9 mouse cellular contexts compared by ENCODE assay signal in genomic region chr11:113784656-113785396, GRCm38 (mm10). TPM values are rescaled to one million over a fixed set of nuclear protein-coding genes. Genes with fewer than 3 reads are reported as not detected.
DNase-seq lines count a peak whose midpoint lies in the region; ATAC-seq and TF ChIP-seq lines count a peak whose summit lies in the region.
"Had no signal": no experiment of that assay in that cellular context is flagged by ENCODE, and none has a peak within 500 bp of the region (broad histone marks: within the 10 kb centered on the region; RNA-seq: fewer than 3 reads in every experiment).

No protein-coding gene starts in this region.

- H3K9ac ChIP-seq in kidney, postnatal 0 days (ENCODE audit: low read depth, low read length) = no peak overlapping the region
- no peak overlapping the region for H3K9ac ChIP-seq in embryonic facial prominence, embryonic 14.5 days (ENCODE audit: low read depth, low read length)
- H3K9ac ChIP-seq in hindbrain, postnatal 0 days (replicated peaks; ENCODE audit: low read length) = no peak overlapping the region
- no peak overlapping the region; the same call in 1 of the 2 replicates for H3K9ac ChIP-seq in neural tube, embryonic 11.5 days (ENCODE audit: low read length)

- no peak overlapping the region for H3K4me3 ChIP-seq in kidney, postnatal 0 days (replicated peaks; ENCODE audit: low read depth, low read length)
- H3K4me3 ChIP-seq in embryonic facial prominence, embryonic 14.5 days (ENCODE audit: low read depth, low read length) = no peak overlapping the region
- no peak overlapping the region for H3K4me3 ChIP-seq in hindbrain, postnatal 0 days (ENCODE audit: low read length)
- H3K4me3 ChIP-seq in neural tube, embryonic 11.5 days (ENCODE audit: low read depth, low read length) = no peak overlapping the region

- no peak overlapping the region; the same call in 1 of the 2 replicates for H3K4me2 ChIP-seq in kidney, postnatal 0 days (ENCODE audit: low read length)
- peak overlapping the region; percentile 64; the same call in 1 of the 2 replicates for H3K4me2 ChIP-seq in embryonic facial prominence, embryonic 14.5 days (ENCODE audit: low read depth, low read length)
- H3K4me2 ChIP-seq in hindbrain, postnatal 0 days (ENCODE audit: low read depth, low read length) = peak overlapping the region; percentile 51
- peak overlapping the region; percentile 1; the same call in 1 of the 2 replicates for H3K4me2 ChIP-seq in neural tube, embryonic 11.5 days (ENCODE audit: low read depth)

- 48% methylated on average over 2 of the region's 2 CpGs for WGBS in kidney, postnatal 0 days
- 40% methylated on average over 2 of the region's 2 CpGs for WGBS in embryonic facial prominence, embryonic 14.5 days
- 26% methylated on average over 2 of the region's 2 CpGs for WGBS in hindbrain, postnatal 0 days
- WGBS in neural tube, embryonic 11.5 days = 22% methylated on average over 2 of the region's 2 CpGs

- no peak for TF ChIP-seq CTCF in kidney, postnatal 0 days (IDR thresholded peaks at IDR 0.05; ENCODE audit: low read depth)
- no peak for TF ChIP-seq CTCF in hindbrain, postnatal 0 days (IDR thresholded peaks at IDR 0.05; ENCODE audit: low read depth)

- H3K27ac ChIP-seq in kidney, postnatal 0 days = peak overlapping the region; percentile 94
- H3K27ac ChIP-seq in embryonic facial prominence, embryonic 14.5 days (replicated peaks; ENCODE audit: low read depth, low read length) = peak overlapping the region; percentile 98
- H3K27ac ChIP-seq in hindbrain, postnatal 0 days = peak overlapping the region; percentile 92
- H3K27ac ChIP-seq in neural tube, embryonic 11.5 days (ENCODE audit: low read depth, low read length) = peak overlapping the region; percentile 99

- H3K4me1 ChIP-seq in kidney, postnatal 0 days (replicated peaks; ENCODE audit: insufficient read depth, low read length) = peaks cover 29% of the 10 kb centered on the region; the same call in 1 of the 2 replicates
- H3K4me1 ChIP-seq in embryonic facial prominence, embryonic 14.5 days (ENCODE audit: control insufficient read depth, insufficient read depth, low read length) = peaks cover 47% of the 10 kb centered on the region
- peaks cover 24% of the 10 kb centered on the region; the same call in 1 of the 2 replicates for H3K4me1 ChIP-seq in hindbrain, postnatal 0 days (ENCODE audit: insufficient read depth, low read length)
- H3K4me1 ChIP-seq in neural tube, embryonic 11.5 days (ENCODE audit: control insufficient read depth, insufficient read depth, low read length) = peaks cover 43% of the 10 kb centered on the region

- no peaks in the 10 kb centered on the region for H3K36me3 ChIP-seq in kidney, postnatal 0 days (ENCODE audit: insufficient read depth, low read length)
- H3K36me3 ChIP-seq in embryonic facial prominence, embryonic 14.5 days (ENCODE audit: control insufficient read depth, insufficient read depth, low read length) = no peaks in the 10 kb centered on the region
- H3K36me3 ChIP-seq in hindbrain, postnatal 0 days (ENCODE audit: insufficient read depth, low read length) = no peaks in the 10 kb centered on the region
- H3K36me3 ChIP-seq in neural tube, embryonic 11.5 days (ENCODE audit: control insufficient read depth, insufficient read depth, low read length) = no peaks in the 10 kb centered on the region

- no peak for DNase-seq in kidney, postnatal 0 days (ENCODE audit: low spot score)
- DNase-seq in kidney, adult 8-10 months = no peak
- DNase-seq in embryonic facial prominence, embryonic 14.5 days (ENCODE audit: low spot score) = no peak
- no peak for DNase-seq in hindbrain, postnatal 0 days (ENCODE audit: low spot score)
- DNase-seq in neural tube, embryonic 11.5 days (ENCODE audit: low spot score) = peak; percentile 49
- no peak for DNase-seq in spleen, adult 18-20 months
- no peak for DNase-seq in frontal cortex, postnatal 36 days (ENCODE audit: low spot score in 2 of 2)

- no peaks in the 10 kb centered on the region for H3K27me3 ChIP-seq in kidney, postnatal 0 days (ENCODE audit: insufficient read depth, low read length)
- H3K27me3 ChIP-seq in embryonic facial prominence, embryonic 14.5 days (replicated peaks; ENCODE audit: control insufficient read depth, insufficient read depth, low read length) = no peaks in the 10 kb centered on the region
- no peaks in the 10 kb centered on the region for H3K27me3 ChIP-seq in hindbrain, postnatal 0 days (ENCODE audit: insufficient read depth, low read length)
- no peaks in the 10 kb centered on the region for H3K27me3 ChIP-seq in neural tube, embryonic 11.5 days (ENCODE audit: control insufficient read depth, insufficient read depth, low read length)
- H3K27me3 ChIP-seq: Patski had no signal

- H3K9me3 ChIP-seq in kidney, postnatal 0 days (replicated peaks; ENCODE audit: low read length) = no peaks in the 10 kb centered on the region
- H3K9me3 ChIP-seq in embryonic facial prominence, embryonic 14.5 days (ENCODE audit: control insufficient read depth, low read length) = no peaks in the 10 kb centered on the region
- no peaks in the 10 kb centered on the region for H3K9me3 ChIP-seq in hindbrain, postnatal 0 days (ENCODE audit: low read length)
- no peaks in the 10 kb centered on the region for H3K9me3 ChIP-seq in neural tube, embryonic 11.5 days (ENCODE audit: control insufficient read depth, low read length)

- 0 out of 2 replicates have a peak, but pooled peaks have one; percentile 2 for ATAC-seq in kidney, postnatal 0 days (replicated peaks; ENCODE audit: low FRiP score, low read depth)
- ATAC-seq in embryonic facial prominence, embryonic 14.5 days (ENCODE audit: low read depth) = 0 out of 2 replicates have a peak, but pooled peaks have one; percentile 1
- peak; percentile 21; the same call in 1 of the 2 replicates for ATAC-seq in hindbrain, postnatal 0 days
- peak; percentile 3; the same call in 1 of the 2 replicates for ATAC-seq in neural tube, embryonic 11.5 days (ENCODE audit: insufficient read depth, low FRiP score, low TSS enrichment)
- no peak for ATAC-seq in granulocyte monocyte progenitor cell, adult 5-6 weeks (replicated peaks; ENCODE audit: poor library complexity, severe bottlenecking)
- ATAC-seq: Patski had no signal

RNA-seq across cellular contexts. Expression of gene Cdc42ep4, which starts 33.1 kb away (rescaled TPM):
- polyA plus RNA-seq in kidney, postnatal 0 days (2015; fragmentation: Nextera tagmentation; extraction: Ambion mirVana) = 48.5 and 52.3 TPM in 2 replicates
- polyA plus RNA-seq in embryonic facial prominence, embryonic 14.5 days (2014; fragmentation: Nextera tagmentation; extraction: Ambion mirVana) = 39.3 and 51.0 TPM in 2 replicates
- total RNA-seq in hindbrain, postnatal 0 days (2014; rRNA removed) = 104 and 116 TPM in 2 replicates
- 55.7 and 56.4 TPM in 2 replicates for polyA plus RNA-seq in hindbrain, postnatal 0 days (2015; fragmentation: Nextera tagmentation; extraction: Ambion mirVana)
- polyA plus RNA-seq in neural tube, embryonic 11.5 days (2014; fragmentation: Nextera tagmentation; extraction: Ambion mirVana) = 73.3 and 78.2 TPM in 2 replicates
- total RNA-seq in granulocyte monocyte progenitor cell, adult 5-6 weeks (2014; fragmentation: Nextera tagmentation) = 13.9 and 15.5 TPM in 2 replicates
- total RNA-seq in granulocyte monocyte progenitor cell, adult 5-6 weeks (2017) = 14.8 and 21.5 TPM in 2 replicates
